Mouse (Mus musculus) B cell, adult 2 months (primary cell): Measurements from ENCODE around the gene Ankrd55.

Source experiments
- DNase-seq, 2 experiments: peaks; one replicate each; pipeline ENCODE4 v3.0.0; 2022

Ankrd55 gene

GRCm38 (mm10) chr13:112383941-112384659 lies 95.8 kb downstream of the Ankrd55 start:
- DNase-seq: no peak

GRCm38 (mm10) chr13:112385040-112385439 lies 96.8 kb downstream of the Ankrd55 start:
- no peak for DNase-seq

- no peak for DNase-seq
These were observed 98.3 kb downstream of the Ankrd55 start for GRCm38 (mm10) chr13:112386494-112387075.

- DNase-seq: no peak
These were observed 99.0 kb downstream of the Ankrd55 start for GRCm38 (mm10) chr13:112387279-112387678.

- no peak for DNase-seq
These were observed 99.9 kb downstream of the Ankrd55 start for GRCm38 (mm10) chr13:112388176-112388575.

- peak; percentile 60 to 69 for DNase-seq
These were observed 102.0 kb downstream of the Ankrd55 start for GRCm38 (mm10) chr13:112390206-112390605.

DNA sequence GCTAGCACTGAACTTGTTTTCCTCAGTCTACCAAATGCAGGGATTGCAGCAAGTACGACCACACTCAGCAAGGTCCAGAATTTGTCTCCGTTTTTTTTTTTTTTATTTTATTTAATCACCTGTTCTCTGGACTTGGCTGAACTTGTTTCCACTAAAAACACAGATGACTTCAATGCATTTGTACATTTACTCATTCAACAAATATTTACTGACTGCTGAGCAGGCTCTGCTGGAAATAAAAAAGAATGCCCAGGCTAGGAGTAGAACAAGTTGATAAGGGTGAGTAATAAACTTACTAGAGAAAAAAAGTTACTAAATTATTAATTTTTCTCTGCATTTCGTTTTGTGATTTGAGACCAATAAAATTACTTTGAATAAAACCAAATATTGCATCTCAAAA lies 103.1 kb downstream of the Ankrd55 start:
- DNase-seq: no peak

GRCm38 (mm10) chr13:112393356-112393755 lies 105.1 kb downstream of the Ankrd55 start:
- DNase-seq: no peak

GRCm38 (mm10) chr13:112394271-112394670 lies 106.0 kb downstream of the Ankrd55 start:
- no peak for DNase-seq

DNA sequence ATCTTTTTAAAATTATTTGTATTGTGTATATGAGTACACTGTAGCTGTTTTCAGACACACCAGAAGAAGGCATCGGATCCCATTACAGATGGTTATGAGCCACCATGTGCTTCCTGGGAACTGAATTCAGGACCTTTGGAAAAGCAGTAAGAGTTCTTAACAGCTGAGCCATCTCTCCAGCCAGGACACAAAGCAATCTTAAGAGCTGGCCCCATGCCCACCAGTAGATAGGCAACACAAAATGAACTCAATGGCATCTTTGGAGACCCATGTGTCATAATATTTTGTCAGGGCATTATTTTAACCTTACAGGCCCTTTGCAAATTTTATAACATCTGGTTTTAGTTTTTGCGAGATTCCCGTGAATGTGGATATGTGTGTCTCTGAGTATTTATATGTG lies 116.5 kb downstream of the Ankrd55 start:
- no peak for DNase-seq

DNA sequence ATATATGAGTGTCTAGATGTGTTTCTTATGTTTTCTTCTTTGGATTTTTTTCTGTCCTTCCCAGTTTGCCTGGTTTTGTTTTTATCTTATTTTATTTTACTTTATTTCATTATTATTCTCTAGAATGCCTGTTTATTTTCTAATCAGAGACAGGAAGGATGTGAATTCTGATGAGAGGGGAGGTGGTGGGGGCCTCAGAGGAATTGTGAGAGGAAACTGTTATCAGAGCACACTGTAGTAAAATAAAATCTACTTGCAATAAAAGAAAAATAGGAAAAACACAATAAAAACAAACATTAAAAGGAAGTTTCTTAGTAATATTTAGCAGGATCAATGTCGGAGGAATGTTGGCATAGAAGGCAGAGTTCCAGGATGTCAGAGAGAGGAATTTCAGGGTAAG lies 116.9 kb downstream of the Ankrd55 start:
- no peak for DNase-seq

DNA sequence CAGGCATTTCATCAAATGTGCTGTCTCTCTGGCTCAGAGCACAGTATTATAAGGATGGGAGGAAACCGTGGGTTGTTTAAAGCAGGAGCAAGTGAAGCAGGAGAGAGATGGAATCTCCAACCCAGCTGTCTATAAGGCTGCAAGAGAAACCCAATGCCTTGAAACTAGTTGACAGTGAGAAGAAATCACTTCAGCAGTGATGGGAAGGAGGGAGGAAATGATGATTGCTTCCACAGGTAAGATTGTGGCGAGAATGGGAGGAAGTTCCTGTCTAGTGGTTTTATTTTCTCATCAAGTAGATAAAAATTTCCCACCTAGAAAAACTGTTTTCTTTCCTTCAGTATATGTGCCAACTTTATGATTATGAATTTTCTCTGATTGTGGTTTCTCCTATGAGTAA lies 118.4 kb downstream of the Ankrd55 start:
- DNase-seq: no peak

GRCm38 (mm10) chr13:112407181-112407700 lies 119.0 kb downstream of the Ankrd55 start:
- DNase-seq: no peak

- DNase-seq: no peak
These were observed 119.7 kb downstream of the Ankrd55 start for GRCm38 (mm10) chr13:112407776-112408490.

DNA sequence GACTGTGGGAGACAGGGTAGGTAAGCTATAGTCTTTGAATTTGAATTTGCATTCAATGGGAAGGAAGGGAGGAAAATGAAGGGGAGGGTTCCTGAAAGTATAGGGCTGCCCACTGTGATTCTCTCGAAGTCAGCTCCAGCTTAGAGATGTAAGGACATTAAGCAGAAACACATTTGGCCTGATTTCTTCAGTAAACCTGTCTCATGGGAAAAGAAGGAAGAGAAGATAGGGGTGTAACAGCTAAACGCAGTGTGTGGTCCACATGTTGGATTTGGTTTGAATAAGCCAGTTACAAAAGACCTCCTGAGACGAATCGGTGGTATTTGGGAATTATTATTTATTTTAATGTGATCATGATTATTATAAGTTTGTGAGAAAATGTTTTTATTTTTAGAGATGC lies 120.5 kb downstream of the Ankrd55 start:
- DNase-seq: no peak

GRCm38 (mm10) chr13:112409331-112409730 lies 121.1 kb downstream of the Ankrd55 start:
- no peak for DNase-seq

DNA sequence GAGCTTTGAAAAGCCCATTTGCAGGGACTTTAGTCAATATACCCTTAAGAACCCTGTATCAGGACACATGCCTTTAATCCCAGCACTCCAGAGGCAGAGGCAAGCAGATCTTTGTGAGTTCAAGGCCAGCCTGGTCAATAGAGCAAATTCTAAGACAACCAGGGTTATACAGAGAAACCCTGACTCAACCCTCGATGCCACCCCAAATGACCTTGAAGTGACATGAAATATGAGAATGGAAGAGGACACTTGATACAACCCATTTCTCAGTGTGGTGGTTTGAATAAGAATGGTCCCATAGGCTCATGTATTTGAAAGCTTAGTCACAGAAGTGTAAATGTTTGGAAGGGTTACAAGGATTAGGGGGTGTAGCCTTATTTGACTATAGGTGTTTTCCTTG lies 121.6 kb downstream of the Ankrd55 start:
- no peak for DNase-seq

DNA sequence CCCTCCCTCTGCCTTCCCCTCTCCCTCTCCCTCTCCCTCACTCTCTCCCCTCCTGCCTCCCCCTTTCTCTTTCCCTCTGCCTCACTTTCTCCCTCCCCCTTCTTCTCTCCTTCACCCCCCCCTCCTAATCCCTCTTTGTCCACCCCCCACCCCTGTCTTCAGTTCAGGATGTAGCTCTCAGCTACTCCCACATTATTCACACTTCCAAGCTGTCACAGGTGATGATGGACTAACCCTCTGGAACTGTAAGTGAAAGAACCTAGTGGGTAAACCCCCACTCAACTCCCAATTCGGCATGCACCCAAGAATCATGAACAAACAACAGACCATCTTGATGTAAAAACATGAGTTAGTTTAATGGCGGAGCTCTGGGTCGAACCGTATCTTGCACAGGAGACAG lies 122.2 kb downstream of the Ankrd55 start:
- DNase-seq: no peak

GRCm38 (mm10) chr13:112411216-112411822 lies 123.1 kb downstream of the Ankrd55 start:
- DNase-seq: no peak

- DNase-seq: no peak
These were observed 124.0 kb downstream of the Ankrd55 start for GRCm38 (mm10) chr13:112412251-112412650.

DNA sequence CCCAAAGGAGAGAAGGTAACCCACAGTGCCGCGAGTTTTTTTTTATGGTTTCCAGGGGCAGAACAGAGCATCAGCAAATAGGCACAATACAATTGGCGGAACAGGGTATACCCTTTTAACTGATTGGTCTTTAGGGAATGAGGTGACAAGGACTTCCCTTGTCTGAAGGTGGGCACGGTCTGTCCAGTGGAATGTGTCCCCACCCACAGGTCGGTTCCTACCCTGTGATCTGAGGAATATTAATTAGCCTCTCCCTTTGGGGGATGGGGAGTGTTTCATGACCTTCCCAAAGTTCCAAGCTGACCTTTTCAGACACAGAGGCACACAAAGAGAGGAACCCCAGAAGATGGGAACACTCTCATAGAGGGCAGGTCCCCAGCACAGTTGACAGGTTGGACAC lies 124.6 kb downstream of the Ankrd55 start:
- no peak for DNase-seq

GRCm38 (mm10) chr13:112413611-112414010 lies 125.4 kb downstream of the Ankrd55 start:
- no peak for DNase-seq

GRCm38 (mm10) chr13:112415896-112416295 lies 127.6 kb downstream of the Ankrd55 start:
- DNase-seq: no peak
